Mouse (Mus musculus) testis, adult 2 months (tissue): ENCODE measurements at regions not wholly inside any gene's neighbourhood (a gene's known extent, or its start where the extent isn't known, plus 50 kb on each side); places are given as distances from the start of the nearest gene placed in this dataset.

Experiments used
- CTCF ChIP-seq: fragments of 200-500 bp; IDR thresholded peaks from 2 replicates; pipeline ENCODE4 v1.5.1; 2012; ENCODE audit warnings: low read depth, mild to moderate bottlenecking, inconsistent platforms, low read length, moderate library complexity; ENCODE audit not compliant: control insufficient read depth, insufficient read depth, insufficient replicate concordance
- POLR2A ChIP-seq: fragments of 200-500 bp; IDR thresholded peaks from 2 replicates; pipeline ENCODE4 v1.6.1; 2012; ENCODE audit warnings: low read depth, mild to moderate bottlenecking, inconsistent platforms, low read length, moderate library complexity; ENCODE audit not compliant: control insufficient read depth

- no peak for TF ChIP-seq CTCF
- no peak for TF ChIP-seq POLR2A
Observed at GRCm38 (mm10) chr10:25675368-25675767, 139.3 kb upstream of the Smlr1 start.
